Mouse (Mus musculus) C2C12 (cell line): ENCODE measurements at regions not wholly inside any gene's neighbourhood (a gene's known extent, or its start where the extent isn't known, plus 50 kb on each side); places are given as distances from the start of the nearest gene placed in this dataset.

Experiments
- H3K27me3 ChIP-seq: one replicate; pipeline ENCODE4 v1.6.1; 2011; ENCODE audit not compliant: control insufficient read depth, insufficient read depth, insufficient read length
- H3K36me3 ChIP-seq: one replicate; pipeline ENCODE4 v1.6.1; 2011; ENCODE audit not compliant: control insufficient read depth, insufficient read depth
- H3K4me3 ChIP-seq: one replicate; pipeline ENCODE4 v1.5.1; 2011; ENCODE audit warnings: mild to moderate bottlenecking, control low read depth; ENCODE audit not compliant: poor library complexity, insufficient read depth, severe bottlenecking
- H3K79me2 ChIP-seq: one replicate; pipeline ENCODE4 v1.6.1; 2011; ENCODE audit not compliant: control insufficient read depth, insufficient read depth
- H3K79me3 ChIP-seq: one replicate; pipeline ENCODE4 v1.6.1; 2011; ENCODE audit warnings: low read depth, control low read depth
- H3ac ChIP-seq: one replicate; pipeline ENCODE3; 2011; ENCODE audit warnings: low read depth; ENCODE audit not compliant: control insufficient read depth, insufficient read length
- CEBPB ChIP-seq: IDR thresholded peaks from one replicate; pipeline ENCODE4 v1.6.1; 2011; ENCODE audit warnings: low read depth, mild to moderate bottlenecking, control low read depth, moderate library complexity
- CTCF ChIP-seq: IDR thresholded peaks from one replicate; pipeline ENCODE4 v1.5.1; 2011; ENCODE audit not compliant: control insufficient read depth, insufficient read depth, insufficient read length
- FOSL1 ChIP-seq: IDR thresholded peaks from one replicate; pipeline ENCODE4 v1.8.0; 2011; ENCODE audit warnings: mild to moderate bottlenecking, low read length; ENCODE audit not compliant: poor library complexity, insufficient read depth, severe bottlenecking
- MAX ChIP-seq: IDR thresholded peaks from one replicate; pipeline ENCODE4 v1.6.1; 2011; ENCODE audit warnings: mild to moderate bottlenecking, control low read depth
- MYOD1 ChIP-seq: IDR thresholded peaks from one replicate; pipeline ENCODE4 v1.6.1; 2011; ENCODE audit warnings: low read depth; ENCODE audit not compliant: control insufficient read depth, insufficient read length
- MYOG ChIP-seq: IDR thresholded peaks from one replicate; pipeline ENCODE4 v1.6.1; 2011; ENCODE audit not compliant: control insufficient read depth, insufficient read length; ENCODE audit errors: extremely low read depth
- USF1 ChIP-seq: IDR thresholded peaks from one replicate; pipeline ENCODE4 v1.6.1; 2011; ENCODE audit warnings: low read depth, mild to moderate bottlenecking, control low read depth, moderate library complexity

- H3K4me3 ChIP-seq: no peak overlapping the region
- H3K79me2 ChIP-seq: no peaks in the 10 kb centered on the region
- H3ac ChIP-seq: no peak overlapping the region
- no peaks in the 10 kb centered on the region for H3K36me3 ChIP-seq
- no peaks in the 10 kb centered on the region for H3K79me3 ChIP-seq
- H3K27me3 ChIP-seq: no peaks in the 10 kb centered on the region
- TF ChIP-seq CTCF: no peak
Observed at GRCm38 (mm10) chr9:93940193-93940592, 597.7 kb downstream of the 1190002N15Rik start.

GRCm38 (mm10) chr9:93930684-93931083 lies 607.2 kb downstream of the 1190002N15Rik start:
- no peak for TF ChIP-seq MYOG
- no peak for TF ChIP-seq MAX
- no peak for TF ChIP-seq CEBPB
- no peak for TF ChIP-seq USF1
- no peak for TF ChIP-seq MYOD1
- TF ChIP-seq CTCF: no peak
- TF ChIP-seq FOSL1: no peak
- Histone ChIP-seq H3K36me3 (no peaks in the 10 kb centered on the region), H3ac (no peak overlapping the region), H3K79me3 (no peaks in the 10 kb centered on the region), H3K79me2 (no peaks in the 10 kb centered on the region), H3K4me3 (no peak overlapping the region), H3K27me3 (no peaks in the 10 kb centered on the region)

- H3ac ChIP-seq: no peak overlapping the region
- no peaks in the 10 kb centered on the region for H3K79me3 ChIP-seq
- H3K4me3 ChIP-seq: no peak overlapping the region
- TF ChIP-seq FOSL1 (no peak), MYOD1 (no peak), CTCF (no peak), USF1 (no peak), MAX (no peak), MYOG (no peak), CEBPB (no peak)
- no peaks in the 10 kb centered on the region for H3K36me3 ChIP-seq
- no peaks in the 10 kb centered on the region for H3K27me3 ChIP-seq
- no peaks in the 10 kb centered on the region for H3K79me2 ChIP-seq
Observed at GRCm38 (mm10) chr9:93889256-93889655, 648.6 kb downstream of the 1190002N15Rik start.

GRCm38 (mm10) chr9:93880112-93880511 lies 657.8 kb downstream of the 1190002N15Rik start:
- Histone ChIP-seq H3K4me3 (no peak overlapping the region), H3K36me3 (no peaks in the 10 kb centered on the region), H3K79me3 (no peaks in the 10 kb centered on the region), H3K27me3 (no peaks in the 10 kb centered on the region), H3ac (no peak overlapping the region), H3K79me2 (no peaks in the 10 kb centered on the region)
- no peak for TF ChIP-seq MAX
- no peak for TF ChIP-seq CEBPB
- no peak for TF ChIP-seq CTCF
- TF ChIP-seq MYOD1: no peak
- no peak for TF ChIP-seq FOSL1
- no peak for TF ChIP-seq USF1
- TF ChIP-seq MYOG: no peak

GRCm38 (mm10) chr9:93879572-93879971 lies 658.3 kb downstream of the 1190002N15Rik start:
- Histone ChIP-seq H3K79me2 (no peaks in the 10 kb centered on the region), H3K4me3 (no peak overlapping the region), H3K27me3 (no peaks in the 10 kb centered on the region), H3ac (no peak overlapping the region), H3K36me3 (no peaks in the 10 kb centered on the region), H3K79me3 (no peaks in the 10 kb centered on the region)
- TF ChIP-seq MYOD1: no peak

GRCm38 (mm10) chr9:93870778-93871177 lies 667.1 kb downstream of the 1190002N15Rik start:
- H3K4me3 ChIP-seq: no peak overlapping the region
- no peaks in the 10 kb centered on the region for H3K36me3 ChIP-seq
- H3ac ChIP-seq: no peak overlapping the region
- no peaks in the 10 kb centered on the region for H3K79me2 ChIP-seq
- TF ChIP-seq FOSL1 (no peak), MYOD1 (no peak), CTCF (no peak), USF1 (no peak), CEBPB (no peak), MYOG (no peak), MAX (no peak)
- H3K79me3 ChIP-seq: no peaks in the 10 kb centered on the region
- H3K27me3 ChIP-seq: no peaks in the 10 kb centered on the region

GRCm38 (mm10) chr9:93857937-93858336 lies 679.9 kb downstream of the 1190002N15Rik start:
- H3K4me3 ChIP-seq: no peak overlapping the region
- H3K27me3 ChIP-seq: no peaks in the 10 kb centered on the region
- H3K36me3 ChIP-seq: no peaks in the 10 kb centered on the region
- no peaks in the 10 kb centered on the region for H3K79me2 ChIP-seq
- no peak overlapping the region for H3ac ChIP-seq
- no peaks in the 10 kb centered on the region for H3K79me3 ChIP-seq
- TF ChIP-seq CTCF (no peak), MYOG (no peak), MYOD1 (no peak), FOSL1 (no peak), MAX (no peak)
